In genomic region chr9:64084661-64085399, GRCm38 (mm10) we compare ENCODE assay signal across 8 mouse cellular contexts. TPM values are rescaled to one million over a fixed set of nuclear protein-coding genes. Genes with fewer than 3 reads are reported as not detected.
DNase-seq lines count a peak whose midpoint lies in the region; ATAC-seq and TF ChIP-seq lines count a peak whose summit lies in the region.
"Had no signal": no experiment of that assay in that cellular context is flagged by ENCODE, and none has a peak within 500 bp of the region (broad histone marks: within the 10 kb centered on the region; RNA-seq: fewer than 3 reads in every experiment).

No protein-coding gene starts in this region.

- TF ChIP-seq EP300 in lung, postnatal 0 days (IDR thresholded peaks at IDR 0.05), result no peak

- peak overlapping the region; percentile 20; the same call in 1 of the 2 replicates for H3K27ac ChIP-seq in brown adipose tissue, adult 24 weeks (replicated peaks; ENCODE audit: low read depth, low read length)
- peak overlapping the region; percentile 40; the same call in 1 of the 2 replicates for H3K27ac ChIP-seq in kidney, adult 2 months (ENCODE audit: insufficient read depth, low read depth, low read length)
- peak overlapping the region; percentile 77 for H3K27ac ChIP-seq in lung, postnatal 0 days (ENCODE audit: low read length)
- peak overlapping the region; percentile 61; the same call in 1 of the 2 replicates for H3K27ac ChIP-seq in spleen, adult 2 months (ENCODE audit: insufficient read depth, low read length)

- WGBS in kidney, adult 2 months, result 8% methylated on average over 49 of the region's 49 CpGs
- WGBS in lung, postnatal 0 days, result 7% methylated on average over 30 of the region's 49 CpGs
- WGBS in spleen, adult 2 months, result 31% methylated on average over 48 of the region's 49 CpGs

- ATAC-seq in granulocyte monocyte progenitor cell, adult 5-6 weeks (replicated peaks; ENCODE audit: poor library complexity, severe bottlenecking), result peak; percentile 25; the same call in 1 of the 2 replicates
- ATAC-seq in lung, postnatal 0 days, result peak; percentile 63
- ATAC-seq in monocyte, adult 5-6 weeks (replicated peaks; ENCODE audit: insufficient number of reproducible peaks, low FRiP score, low TSS enrichment, poor library complexity, severe bottlenecking), result no peak

- peaks cover 5% of the 10 kb centered on the region for H3K4me1 ChIP-seq in brown adipose tissue, adult 24 weeks (ENCODE audit: control insufficient read depth, insufficient read depth, insufficient read length, low read length)
- H3K4me1 ChIP-seq in kidney, adult 2 months (ENCODE audit: control insufficient read depth, insufficient read depth, low read length), result no peaks in the 10 kb centered on the region
- H3K4me1 ChIP-seq in lung, postnatal 0 days (ENCODE audit: insufficient read depth, low read depth, low read length), result peaks cover 19% of the 10 kb centered on the region; the same call in 1 of the 2 replicates
- H3K4me1 ChIP-seq in spleen, adult 2 months (ENCODE audit: control insufficient read depth, insufficient read depth, insufficient read length), result peaks cover 12% of the 10 kb centered on the region

- no peaks in the 10 kb centered on the region for H3K9me3 ChIP-seq in lung, postnatal 0 days (ENCODE audit: low read length)

- no peak for TF ChIP-seq POLR2A in kidney, adult 2 months (IDR thresholded peaks at IDR 0.05; ENCODE audit: low read depth, low read length)
- TF ChIP-seq POLR2A in spleen, adult 2 months (IDR thresholded peaks at IDR 0.05; ENCODE audit: low read depth, low read length), result no peak

- peak overlapping the region; percentile 45 for H3K4me3 ChIP-seq in brown adipose tissue, adult 24 weeks (ENCODE audit: insufficient read depth, low read depth, low read length)
- H3K4me3 ChIP-seq in kidney, adult 2 months (ENCODE audit: insufficient read depth, low read depth, low read length), result peak overlapping the region; percentile 30
- H3K4me3 ChIP-seq in lung, postnatal 0 days (ENCODE audit: low read depth, low read length), result peak overlapping the region; percentile 38
- H3K4me3 ChIP-seq in spleen, adult 2 months (ENCODE audit: extremely low read depth, insufficient read depth, insufficient read length), result peak overlapping the region; percentile 17; the same call in 1 of the 2 replicates

- H3K36me3 ChIP-seq in kidney, adult 2 months (ENCODE audit: control insufficient read depth, insufficient read depth, low read length), result no peaks in the 10 kb centered on the region
- H3K36me3 ChIP-seq in lung, postnatal 0 days (ENCODE audit: insufficient read depth, low read length), result no peaks in the 10 kb centered on the region; the same call in 1 of the 2 replicates
- no peaks in the 10 kb centered on the region for H3K36me3 ChIP-seq in spleen, adult 2 months (ENCODE audit: control insufficient read depth, insufficient read depth, low read length)

- peak; percentile 75 for DNase-seq in NIH3T3 (ENCODE audit: low read depth)
- peak; percentile 39 for DNase-seq in kidney, adult 2 months
- peak; percentile 68 for DNase-seq in lung, postnatal 0 days (ENCODE audit: low spot score)
- DNase-seq in spleen, adult 2 months (ENCODE audit: low read depth in 1 of 2, low spot score in 2 of 2), result no peak

- no peak for TF ChIP-seq CTCF in kidney, adult 2 months (conservative IDR thresholded peaks at IDR 0.05; ENCODE audit: insufficient read depth, insufficient read length, low read depth, low read length)
- TF ChIP-seq CTCF in lung, postnatal 0 days (IDR thresholded peaks at IDR 0.05), result no peak
- TF ChIP-seq CTCF in spleen, adult 2 months (IDR thresholded peaks at IDR 0.05; ENCODE audit: extremely low read depth, insufficient read depth, insufficient read length, insufficient replicate concordance), result no peak

- H3K27me3 ChIP-seq in kidney, adult 2 months (replicated peaks; ENCODE audit: control insufficient read depth, insufficient read depth, low read length), result no peaks in the 10 kb centered on the region
- no peaks in the 10 kb centered on the region for H3K27me3 ChIP-seq in lung, postnatal 0 days (replicated peaks; ENCODE audit: insufficient read depth, low read length)
- no peaks in the 10 kb centered on the region for H3K27me3 ChIP-seq in spleen, adult 2 months (ENCODE audit: control insufficient read depth, insufficient read depth, low read length)

- peak overlapping the region; percentile 73 for H3K4me2 ChIP-seq in lung, postnatal 0 days (replicated peaks; ENCODE audit: low read depth, low read length)

- H3K9ac ChIP-seq in lung, postnatal 0 days (replicated peaks; ENCODE audit: low read depth), result peak overlapping the region; percentile 42

RNA-seq across cellular contexts. Expression of gene Lctl, which starts 32.1 kb away (rescaled TPM):
- 57.9 and 76.0 TPM in 2 replicates for polyA plus RNA-seq in brown adipose tissue, adult 24 weeks (2012; ENCODE audit: insufficient read depth, insufficient read length, missing spikeins)
- total RNA-seq in granulocyte monocyte progenitor cell, adult 5-6 weeks (2014; fragmentation: Nextera tagmentation), result not detected in 2 replicates
- 0.15 and 0.39 TPM in 2 replicates for total RNA-seq in granulocyte monocyte progenitor cell, adult 5-6 weeks (2017)
- 5.1 and 6.9 TPM in 2 replicates for polyA plus RNA-seq in kidney, adult 2 months (2012; rRNA removed)
- polyA plus RNA-seq in lung, postnatal 0 days (2015; fragmentation: Nextera tagmentation; extraction: Ambion mirVana), result not detected in 2 replicates
- polyA plus RNA-seq in spleen, adult 2 months (2012; rRNA removed), result 0.09 TPM in 1 of 2 replicates, not detected in the other
- not detected in 3 replicates for total RNA-seq in monocyte, adult 5-6 weeks (2017)
- total RNA-seq: gastrocnemius, postnatal 36 days had no signal

Comparison
In these comparisons a context has a peak if more than half of its experiments do, and no peak if none do; other contexts are left out.
1. DNase-seq: peak in NIH3T3 (single experiment), kidney, adult 2 months (single experiment) and lung, postnatal 0 days (single experiment); none in spleen, adult 2 months (0 of 2).
2. H3K27ac ChIP-seq: peak in every context shown above with its lines; median percentile 77 in lung, postnatal 0 days; 61 in spleen, adult 2 months; 40 in kidney, adult 2 months; 20 in brown adipose tissue, adult 24 weeks.
3. Peak in every context shown above with its lines, with median percentiles within 50 percentile points of each other: H3K4me3 ChIP-seq.